Mouse (Mus musculus) G1E (cell line): ENCODE measurements at regions not wholly inside any gene's neighbourhood (a gene's known extent, or its start where the extent isn't known, plus 50 kb on each side); places are given as distances from the start of the nearest gene placed in this dataset.

Experiments used
- CTCF ChIP-seq: IDR thresholded peaks from 2 replicates; pipeline ENCODE4 v1.5.1; 2012; ENCODE audit warnings: low read depth, low read length, inconsistent platforms, mixed read lengths
- GATA1 ChIP-seq: IDR thresholded peaks from 2 replicates; pipeline ENCODE4 v1.6.1; 2012; ENCODE audit warnings: borderline replicate concordance, low read length, inconsistent platforms, mixed read lengths

DNA sequence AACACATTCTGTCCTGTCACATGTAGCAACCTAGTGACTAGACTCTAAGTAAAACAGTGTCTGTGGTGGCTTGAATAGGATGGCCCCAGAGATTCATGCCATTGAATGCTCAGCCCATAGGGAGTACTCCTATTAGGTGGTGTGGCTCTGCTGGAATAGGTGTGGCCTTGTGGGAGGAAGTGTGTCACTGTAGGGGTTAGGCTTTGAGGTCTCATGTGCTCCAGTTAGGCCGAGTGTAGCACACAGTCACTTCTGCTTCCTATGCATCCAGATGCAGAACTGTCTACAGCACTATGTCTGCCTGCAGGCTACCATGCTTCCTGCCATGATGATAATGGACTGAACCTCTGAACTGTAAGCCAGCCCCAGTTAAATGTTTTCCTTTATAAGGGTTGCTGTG lies 144.5 kb upstream of the Fbxo11 start:
- TF ChIP-seq CTCF (no peak), GATA1 (no peak)
